Mouse (Mus musculus): ENCODE results near the gene Gm17606. TPM values are rescaled to one million over a fixed set of nuclear protein-coding genes. Genes with fewer than 3 reads are reported as not detected.
"Not testable (repeated sequence)": the region's sequence is repeated elsewhere in the genome, so short reads cannot be mapped to it uniquely, and the experiment has no call there.

Gm17606 gene
- polyA plus RNA-seq, 1 experiment from 2014 or later: not detected

GRCm38 (mm10) chr14:54609245-54609644 is 31.5 kb upstream of the Gm17606 start:
- no peak overlapping the region for H3K4me3 ChIP-seq
- H3K36me3 ChIP-seq: peaks cover 35% of the 10 kb centered on the region
- peaks cover 3% of the 10 kb centered on the region for H3K4me1 ChIP-seq
- H3K27ac ChIP-seq: no peak overlapping the region; the same call in 1 of the 2 replicates
- no peak overlapping the region for H3K4me2 ChIP-seq (replicated peaks)
- no peaks in the 10 kb centered on the region for H3K27me3 ChIP-seq
- H3K9ac ChIP-seq: no peak overlapping the region
- H3K9me3 ChIP-seq: no peaks in the 10 kb centered on the region
- WGBS: 72% methylated on average over 4 of the region's 4 CpGs
- no peak for ATAC-seq (ENCODE audit: low FRiP score, low read depth)

GRCm38 (mm10) chr14:54609962-54610361 is 30.8 kb upstream of the Gm17606 start:
- Histone ChIP-seq H3K27me3 (no peaks in the 10 kb centered on the region), H3K27ac (no peak overlapping the region), H3K4me2 (replicated peaks) (no peak overlapping the region), H3K4me3 (no peak overlapping the region), H3K36me3 (peaks cover 42% of the 10 kb centered on the region), H3K9ac (no peak overlapping the region), H3K9me3 (no peaks in the 10 kb centered on the region), H3K4me1 (no peaks in the 10 kb centered on the region)
- no peak for ATAC-seq (ENCODE audit: low FRiP score, low read depth)
- 78% methylated on average over 4 of the region's 4 CpGs for WGBS

DNA sequence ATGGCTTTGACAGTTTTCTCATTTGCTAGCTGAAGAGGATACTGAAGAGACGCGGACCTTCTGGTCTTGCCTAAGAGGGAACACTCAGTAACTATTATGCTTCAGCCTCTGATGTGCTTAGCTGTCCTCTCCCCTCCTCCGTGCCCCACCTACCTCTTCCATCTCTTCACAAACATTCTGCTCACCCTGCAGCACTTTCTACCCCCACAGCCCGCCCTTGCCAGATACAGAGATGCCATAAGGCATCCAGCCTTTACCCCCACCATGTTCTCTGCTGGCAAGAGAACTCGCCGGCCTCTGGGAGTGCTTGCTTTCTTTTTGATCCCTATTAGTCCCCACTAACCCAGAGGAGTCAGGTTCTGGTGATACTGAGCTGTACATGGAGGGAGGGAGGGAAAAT is 30.1 kb upstream of the Gm17606 start:
- Histone ChIP-seq H3K4me2 (replicated peaks) (no peak overlapping the region), H3K9me3 (no peaks in the 10 kb centered on the region), H3K4me1 (no peaks in the 10 kb centered on the region), H3K27ac (no peak overlapping the region), H3K27me3 (no peaks in the 10 kb centered on the region), H3K9ac (no peak overlapping the region), H3K36me3 (peaks cover 49% of the 10 kb centered on the region), H3K4me3 (no peak overlapping the region)
- no peak for ATAC-seq (ENCODE audit: low FRiP score, low read depth)
- 82% methylated on average over 6 of the region's 6 CpGs for WGBS

GRCm38 (mm10) chr14:54614130-54614529 is 26.6 kb upstream of the Gm17606 start:
- H3K36me3 ChIP-seq: peaks cover 57% of the 10 kb centered on the region
- peaks cover 12% of the 10 kb centered on the region for H3K4me1 ChIP-seq
- H3K4me3 ChIP-seq; H3K27me3 ChIP-seq; H3K9me3 ChIP-seq; H3K9ac ChIP-seq; ATAC-seq (ENCODE audit: low FRiP score, low read depth); H3K27ac ChIP-seq; H3K4me2 ChIP-seq (replicated peaks): not testable (repeated sequence)
- 94% methylated on average over 16 of the region's 16 CpGs for WGBS

GRCm38 (mm10) chr14:54616226-54616825 is 24.4 kb upstream of the Gm17606 start:
- Histone ChIP-seq H3K9me3 (no peaks in the 10 kb centered on the region), H3K9ac (no peak overlapping the region), H3K27me3 (no peaks in the 10 kb centered on the region), H3K4me3 (peak overlapping the region; percentile 79), H3K4me1 (peaks cover 12% of the 10 kb centered on the region), H3K27ac (no peak overlapping the region), H3K4me2 (replicated peaks) (peak overlapping the region; percentile 81), H3K36me3 (peaks cover 42% of the 10 kb centered on the region)
- ATAC-seq (ENCODE audit: low FRiP score, low read depth): no peak
- 89% methylated on average over 16 of the region's 16 CpGs for WGBS

- Histone ChIP-seq H3K27ac (peak overlapping the region; percentile 79; the same call in 1 of the 2 replicates), H3K27me3 (no peaks in the 10 kb centered on the region), H3K4me3 (peak overlapping the region; percentile 79), H3K4me1 (peaks cover 12% of the 10 kb centered on the region), H3K36me3 (peaks cover 35% of the 10 kb centered on the region), H3K9ac (peak overlapping the region; percentile 89), H3K4me2 (replicated peaks) (peak overlapping the region; percentile 81), H3K9me3 (no peaks in the 10 kb centered on the region)
- 2% methylated on average over 38 of the region's 38 CpGs for WGBS
- peak; percentile 45 for ATAC-seq (ENCODE audit: low FRiP score, low read depth)
These were observed 23.4 kb upstream of the Gm17606 start for GRCm38 (mm10) chr14:54617152-54617896.

- H3K9ac ChIP-seq: peak within 1 kb of the TSS; percentile 89
- H3K4me2 ChIP-seq (replicated peaks): peak within 1 kb of the TSS; percentile 81
- peaks cover 12% of the 10 kb centered on the region for H3K4me1 ChIP-seq
- H3K27ac ChIP-seq: peak within 1 kb of the TSS; percentile 79; the same call in 1 of the 2 replicates
- under 1% methylated on average over 25 of the region's 25 CpGs for WGBS
- H3K36me3 ChIP-seq: peaks cover 29% of the 10 kb centered on the region
- H3K4me3 ChIP-seq: peak within 1 kb of the TSS; percentile 79
- H3K27me3 ChIP-seq: no peaks in the 10 kb centered on the region
- H3K9me3 ChIP-seq: no peaks in the 10 kb centered on the region
- ATAC-seq (ENCODE audit: low FRiP score, low read depth): peak; percentile 91
These were observed 22.8 kb upstream of the Gm17606 start, which contains the start of gene Psmb5 for GRCm38 (mm10) chr14:54617897-54618365. Gene Psmb5, minus strand, starts transcription at chr14:54618022.

- H3K9me3 ChIP-seq: no peaks in the 10 kb centered on the region
- H3K27me3 ChIP-seq: no peaks in the 10 kb centered on the region
- no peak within 1 kb of the TSS for H3K9ac ChIP-seq
- H3K4me3 ChIP-seq: no peak within 1 kb of the TSS
- peaks cover 3% of the 10 kb centered on the region for H3K36me3 ChIP-seq
- peaks cover 11% of the 10 kb centered on the region for H3K4me1 ChIP-seq
- no peak within 1 kb of the TSS for H3K27ac ChIP-seq
- no peak for ATAC-seq (ENCODE audit: low FRiP score, low read depth)
- 86% methylated on average over 1 of the region's 1 CpGs for WGBS
- no peak within 1 kb of the TSS for H3K4me2 ChIP-seq (replicated peaks)
These were observed 19.6 kb upstream of the Gm17606 start, which contains the start of gene Psmb11 for GRCm38 (mm10) chr14:54621133-54621532. Gene Psmb11, plus strand, starts transcription at chr14:54621433.

DNA sequence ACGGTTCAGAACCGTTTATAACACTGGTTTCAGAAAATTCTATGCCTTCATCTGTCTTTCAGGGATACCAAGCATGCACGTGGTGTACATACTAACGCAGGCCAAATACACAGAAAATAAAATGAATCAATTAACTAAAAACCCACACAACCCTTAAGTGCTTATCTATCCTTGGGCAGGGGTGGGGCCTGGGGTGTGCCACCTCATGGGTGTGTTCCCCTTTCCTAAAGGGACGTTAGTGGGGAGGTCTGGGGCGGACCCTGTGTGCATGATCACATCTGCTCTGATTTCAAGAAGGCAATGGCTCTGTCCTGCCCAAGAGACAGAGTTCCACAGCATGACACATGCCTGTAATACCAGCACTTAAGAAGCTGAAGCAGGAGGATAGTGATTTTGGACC is 17.4 kb upstream of the Gm17606 start:
- H3K9me3 ChIP-seq: no peaks in the 10 kb centered on the region
- H3K4me2 ChIP-seq (replicated peaks): no peak overlapping the region
- H3K27ac ChIP-seq: no peak overlapping the region
- H3K4me3 ChIP-seq: no peak overlapping the region
- no peaks in the 10 kb centered on the region for H3K27me3 ChIP-seq
- no peaks in the 10 kb centered on the region for H3K36me3 ChIP-seq
- H3K4me1 ChIP-seq: no peaks in the 10 kb centered on the region
- WGBS: 88% methylated on average over 6 of the region's 6 CpGs
- ATAC-seq (ENCODE audit: low FRiP score, low read depth): no peak
- H3K9ac ChIP-seq: no peak overlapping the region

GRCm38 (mm10) chr14:54624976-54625375 is 15.8 kb upstream of the Gm17606 start:
- H3K27me3 ChIP-seq: no peaks in the 10 kb centered on the region
- H3K4me2 ChIP-seq (replicated peaks): no peak overlapping the region
- no peaks in the 10 kb centered on the region for H3K9me3 ChIP-seq
- no peak overlapping the region for H3K9ac ChIP-seq
- H3K4me1 ChIP-seq: no peaks in the 10 kb centered on the region
- H3K36me3 ChIP-seq: no peaks in the 10 kb centered on the region; the same call in 1 of the 2 replicates
- no peak for ATAC-seq (ENCODE audit: low FRiP score, low read depth)
- H3K27ac ChIP-seq: no peak overlapping the region
- no peak overlapping the region for H3K4me3 ChIP-seq
- 83% methylated on average over 10 of the region's 10 CpGs for WGBS

- Histone ChIP-seq H3K4me3 (no peak overlapping the region), H3K4me2 (replicated peaks) (no peak overlapping the region), H3K27me3 (no peaks in the 10 kb centered on the region), H3K9ac (0 out of 2 replicates have a peak overlapping the region, but pooled peaks have one; percentile 13), H3K27ac (no peak overlapping the region), H3K36me3 (peaks cover 31% of the 10 kb centered on the region), H3K9me3 (no peaks in the 10 kb centered on the region), H3K4me1 (no peaks in the 10 kb centered on the region)
- 68% methylated on average over 5 of the region's 5 CpGs for WGBS
- ATAC-seq (ENCODE audit: low FRiP score, low read depth): no peak
These were observed 12.6 kb upstream of the Gm17606 start for GRCm38 (mm10) chr14:54628103-54628502.

GRCm38 (mm10) chr14:54629797-54630196 is 11.0 kb upstream of the Gm17606 start:
- Histone ChIP-seq H3K36me3 (peaks cover 44% of the 10 kb centered on the region), H3K4me2 (replicated peaks) (no peak overlapping the region), H3K9ac (no peak overlapping the region), H3K4me1 (no peaks in the 10 kb centered on the region), H3K27ac (no peak overlapping the region), H3K9me3 (no peaks in the 10 kb centered on the region), H3K4me3 (no peak overlapping the region), H3K27me3 (no peaks in the 10 kb centered on the region)
- no peak for ATAC-seq (ENCODE audit: low FRiP score, low read depth)
- 91% methylated on average over 2 of the region's 2 CpGs for WGBS

Measured in limb, embryonic 13.5 days (tissue).